Mouse (Mus musculus) thymus, adult 2 months (tissue): ENCODE data around the gene Hk3.

Source experiments
- CTCF ChIP-seq: fragments of 200-500 bp; IDR thresholded peaks from 2 replicates; pipeline ENCODE4 v1.5.1; 2012; ENCODE audit warnings: mild to moderate bottlenecking, control low read depth, low read length, moderate library complexity, borderline replicate concordance; ENCODE audit not compliant: control insufficient read depth, poor library complexity, insufficient read depth; ENCODE audit errors: extremely low read depth
- POLR2A ChIP-seq: fragments of 200-500 bp; IDR thresholded peaks from 2 replicates; pipeline ENCODE4 v1.6.1; 2012; ENCODE audit warnings: mild to moderate bottlenecking, low read length, control low read depth, moderate library complexity; ENCODE audit not compliant: control insufficient read depth, poor library complexity, insufficient read depth; ENCODE audit errors: extremely low read depth

DNA sequence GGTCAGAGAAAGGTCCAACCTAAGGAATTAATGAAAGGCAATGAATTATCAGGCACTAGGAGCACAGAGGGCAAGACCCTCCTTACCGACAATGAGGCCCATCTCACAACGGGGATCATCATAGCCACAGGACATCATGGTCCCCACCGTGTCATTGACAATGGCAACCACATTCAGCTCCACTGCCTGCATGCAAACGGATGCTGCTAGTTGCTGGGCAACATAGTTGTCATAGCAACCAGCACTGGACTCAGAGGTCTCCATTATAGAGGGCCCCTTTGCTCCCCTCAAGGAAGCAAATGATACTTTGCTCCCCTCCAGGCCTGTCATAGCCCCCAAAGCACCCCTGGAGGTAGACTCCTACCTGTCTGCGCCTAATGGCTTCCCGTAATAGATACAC is 12.6 kb downstream of the Hk3 start:
- TF ChIP-seq CTCF: no peak
- no peak for TF ChIP-seq POLR2A
